Mouse (Mus musculus) testis, adult 2 months (tissue): Measurements from ENCODE around the gene Galntl6. TPM values are rescaled to one million over a fixed set of nuclear protein-coding genes. Genes with fewer than 3 reads are reported as not detected.

Experiments
- H3K27ac ChIP-seq: fragments of 200-500 bp; 2 replicates; pipeline ENCODE4 v1.5.1; 2012; ENCODE audit warnings: low read depth, low read length; ENCODE audit not compliant: control insufficient read depth, insufficient read depth
- H3K27me3 ChIP-seq: fragments of 200-500 bp; 2 replicates; pipeline ENCODE4 v1.6.1; 2012; ENCODE audit warnings: mild to moderate bottlenecking, low read length, moderate library complexity; ENCODE audit not compliant: control insufficient read depth, insufficient read depth
- H3K36me3 ChIP-seq: fragments of 200-500 bp; 2 replicates; pipeline ENCODE4 v1.6.1; 2012; ENCODE audit warnings: mild to moderate bottlenecking, low read length; ENCODE audit not compliant: control insufficient read depth, insufficient read depth
- H3K4me1 ChIP-seq: fragments of 200-500 bp; 2 replicates; pipeline ENCODE4 v1.6.1; 2012; ENCODE audit warnings: low read length; ENCODE audit not compliant: control insufficient read depth, insufficient read depth
- H3K4me3 ChIP-seq: fragments of 200-500 bp; 2 replicates; pipeline ENCODE4 v1.5.1; 2012; ENCODE audit warnings: low read depth, mild to moderate bottlenecking, low read length, moderate library complexity, mixed read lengths; ENCODE audit not compliant: control insufficient read depth
- CTCF ChIP-seq: fragments of 200-500 bp; IDR thresholded peaks from 2 replicates; pipeline ENCODE4 v1.5.1; 2012; ENCODE audit warnings: low read depth, mild to moderate bottlenecking, inconsistent platforms, low read length, moderate library complexity; ENCODE audit not compliant: control insufficient read depth, insufficient read depth, insufficient replicate concordance
- POLR2A ChIP-seq: fragments of 200-500 bp; IDR thresholded peaks from 2 replicates; pipeline ENCODE4 v1.6.1; 2012; ENCODE audit warnings: low read depth, mild to moderate bottlenecking, inconsistent platforms, low read length, moderate library complexity; ENCODE audit not compliant: control insufficient read depth
- polyA plus RNA-seq: library from polyadenylated mRNA; depleted of rRNA; stranded (reverse); fragments of >200 nt; gene quantifications from 2 replicates; pipeline ENCODE4 v1.2.3, GENCODE M21; 2012

Galntl6 gene
- polyA plus RNA-seq, 1 experiment = 39.9 TPM

DNA sequence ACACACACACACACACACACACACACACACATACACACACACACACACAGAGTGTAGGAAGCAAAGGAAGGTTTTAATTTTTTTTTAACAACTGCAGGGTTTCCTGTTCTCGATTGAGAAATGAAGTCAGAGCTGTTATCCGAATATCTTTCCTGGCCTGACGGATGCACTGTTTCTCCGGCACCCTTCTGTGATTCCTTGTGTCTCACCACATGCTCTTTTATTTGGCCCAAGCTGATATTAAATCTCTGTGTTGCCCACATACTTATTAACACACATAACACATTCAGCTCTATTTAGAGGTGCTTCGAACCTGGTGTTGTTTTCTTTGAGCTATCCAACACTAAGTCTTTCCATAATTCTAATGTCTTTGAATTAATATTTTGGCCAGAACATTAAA, 1069.0 kb downstream of the Galntl6 start:
- no peak overlapping the region for H3K27ac ChIP-seq
- TF ChIP-seq CTCF (no peak), POLR2A (no peak)
- no peaks in the 10 kb centered on the region for H3K27me3 ChIP-seq
- H3K4me3 ChIP-seq = no peak overlapping the region
- H3K36me3 ChIP-seq = no peaks in the 10 kb centered on the region
- H3K4me1 ChIP-seq = no peaks in the 10 kb centered on the region

- H3K4me1 ChIP-seq = no peaks in the 10 kb centered on the region
- no peaks in the 10 kb centered on the region for H3K27me3 ChIP-seq
- no peaks in the 10 kb centered on the region for H3K36me3 ChIP-seq
- no peak overlapping the region for H3K27ac ChIP-seq
- no peak overlapping the region for H3K4me3 ChIP-seq
- no peak for TF ChIP-seq CTCF
- TF ChIP-seq POLR2A = no peak
These were observed 1069.7 kb downstream of the Galntl6 start for GRCm38 (mm10) chr8:57842462-57843391.

GRCm38 (mm10) chr8:57841446-57841845, 1071.0 kb downstream of the Galntl6 start:
- Histone ChIP-seq H3K27ac (no peak overlapping the region), H3K36me3 (no peaks in the 10 kb centered on the region), H3K4me1 (peaks cover 3% of the 10 kb centered on the region; the same call in 1 of the 2 replicates), H3K4me3 (no peak overlapping the region), H3K27me3 (no peaks in the 10 kb centered on the region)
- TF ChIP-seq POLR2A (no peak), CTCF (no peak)

DNA sequence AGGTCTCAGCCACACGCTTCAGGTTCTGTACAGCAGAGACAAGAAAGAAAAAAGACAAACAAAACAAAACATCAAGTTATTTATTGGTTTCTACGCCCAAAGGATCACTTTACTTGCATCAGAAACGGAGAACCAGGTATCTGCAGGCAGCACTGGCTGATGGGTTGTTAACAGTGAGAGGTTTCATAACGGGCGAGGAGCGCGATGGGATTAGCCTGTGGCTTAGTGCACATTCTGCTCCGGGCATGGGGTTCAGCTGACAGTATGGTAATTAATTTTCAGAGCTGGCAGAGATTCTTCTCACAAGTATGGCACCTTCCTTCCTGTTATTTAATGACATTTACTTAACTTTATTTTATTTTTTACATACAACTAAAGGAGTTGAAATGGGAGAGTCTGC, 1075.1 kb downstream of the Galntl6 start:
- TF ChIP-seq CTCF (no peak), POLR2A (no peak)
- H3K27me3 ChIP-seq = no peaks in the 10 kb centered on the region
- no peak overlapping the region for H3K4me3 ChIP-seq
- peaks cover 3% of the 10 kb centered on the region; the same call in 1 of the 2 replicates for H3K4me1 ChIP-seq
- no peak overlapping the region for H3K27ac ChIP-seq
- no peaks in the 10 kb centered on the region for H3K36me3 ChIP-seq

DNA sequence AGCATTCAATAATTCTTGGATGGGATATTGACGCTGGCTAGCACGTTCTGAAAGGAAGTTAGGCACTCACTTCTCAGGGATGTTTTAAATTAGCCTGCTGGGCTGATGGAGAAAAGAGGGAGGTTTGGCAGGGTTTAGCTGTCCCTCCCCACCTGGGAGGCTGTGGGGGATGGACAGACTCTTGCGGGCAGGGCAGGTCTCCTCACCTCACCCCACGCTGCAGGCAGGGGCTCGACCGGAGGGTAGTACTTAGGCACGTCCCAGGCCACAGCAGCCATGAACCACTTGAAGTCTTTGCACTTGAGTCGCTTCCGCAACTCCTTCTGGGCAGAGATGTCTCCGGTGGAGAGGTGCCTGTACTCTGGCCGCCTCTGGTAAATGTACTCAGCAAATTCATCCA, 1075.5 kb downstream of the Galntl6 start:
- Histone ChIP-seq H3K27me3 (no peaks in the 10 kb centered on the region), H3K27ac (no peak overlapping the region), H3K4me1 (peaks cover 3% of the 10 kb centered on the region; the same call in 1 of the 2 replicates), H3K36me3 (no peaks in the 10 kb centered on the region), H3K4me3 (no peak overlapping the region)
- TF ChIP-seq CTCF = no peak
- TF ChIP-seq POLR2A = no peak

GRCm38 (mm10) chr8:57836201-57836883, 1076.1 kb downstream of the Galntl6 start:
- no peak overlapping the region for H3K4me3 ChIP-seq
- H3K27ac ChIP-seq = no peak overlapping the region
- H3K4me1 ChIP-seq = peaks cover 3% of the 10 kb centered on the region; the same call in 1 of the 2 replicates
- no peaks in the 10 kb centered on the region for H3K36me3 ChIP-seq
- no peaks in the 10 kb centered on the region for H3K27me3 ChIP-seq
- TF ChIP-seq CTCF = no peak
- TF ChIP-seq POLR2A = no peak

DNA sequence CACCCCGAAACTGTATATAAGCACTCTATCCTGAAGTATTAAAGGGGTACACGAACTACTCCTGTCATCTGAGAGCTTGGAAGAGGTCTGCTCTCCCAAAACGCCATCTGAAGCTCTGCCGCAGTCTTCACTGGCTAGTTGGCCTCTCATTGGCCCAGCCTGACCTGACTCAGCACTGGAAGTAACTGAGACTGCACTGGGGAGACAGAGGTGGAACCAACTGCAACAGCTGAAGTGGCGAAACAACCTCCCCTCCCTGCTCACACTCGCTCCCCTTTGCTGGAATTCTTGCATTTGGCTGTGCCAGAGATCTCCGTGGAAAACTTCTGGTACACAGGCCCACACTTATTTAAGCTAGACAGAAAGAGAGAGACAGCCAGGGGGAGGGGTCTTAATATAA, 1089.3 kb downstream of the Galntl6 start:
- no peak overlapping the region for H3K4me3 ChIP-seq
- no peaks in the 10 kb centered on the region for H3K4me1 ChIP-seq
- no peaks in the 10 kb centered on the region for H3K36me3 ChIP-seq
- TF ChIP-seq CTCF (no peak), POLR2A (no peak)
- no peak overlapping the region for H3K27ac ChIP-seq
- H3K27me3 ChIP-seq = no peaks in the 10 kb centered on the region
